Mouse (Mus musculus) layer of hippocampus, adult 8-10 months (tissue): ENCODE data around the gene Plcb3. TPM values are rescaled to one million over a fixed set of nuclear protein-coding genes. Genes with fewer than 3 reads are reported as not detected.
"Not testable (repeated sequence)": the region's sequence is repeated elsewhere in the genome, so short reads cannot be mapped to it uniquely, and the experiment has no call there.

Experiments used
- DNase-seq, 2 experiments: peaks; one replicate each; pipeline ENCODE4 v3.0.0; 2022; ENCODE audit warnings: low spot score in 2 of 2
- total RNA-seq, 4 experiments: library from RNA; stranded (reverse); gene quantifications; 2 replicates each; pipeline ENCODE4 v1.2.4; 2022

Plcb3 gene
- total RNA-seq, 4 experiments from 2014 or later, result 13.4 to 19.9 (median 18.0) TPM

DNA sequence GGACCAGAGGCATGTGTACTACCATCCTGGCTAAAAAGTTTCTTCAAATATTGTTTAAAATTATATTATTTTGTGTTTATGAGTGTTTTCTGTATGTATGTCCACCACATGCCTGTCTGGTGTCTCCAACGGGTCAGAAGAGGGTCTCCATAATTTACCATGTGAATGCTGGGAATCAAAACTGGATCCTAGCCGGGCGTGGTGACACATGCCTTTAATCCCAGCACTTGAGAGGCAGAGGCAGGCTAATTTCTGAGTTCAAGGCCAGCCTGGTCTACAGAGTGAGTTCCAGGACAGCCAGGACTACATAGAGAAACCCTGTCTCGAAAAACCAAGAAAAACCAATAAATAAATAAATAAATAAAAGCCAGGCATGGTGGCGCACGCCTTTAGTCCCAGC is 14.9 kb upstream of the Plcb3 start:
- not testable (repeated sequence) for DNase-seq

DNA sequence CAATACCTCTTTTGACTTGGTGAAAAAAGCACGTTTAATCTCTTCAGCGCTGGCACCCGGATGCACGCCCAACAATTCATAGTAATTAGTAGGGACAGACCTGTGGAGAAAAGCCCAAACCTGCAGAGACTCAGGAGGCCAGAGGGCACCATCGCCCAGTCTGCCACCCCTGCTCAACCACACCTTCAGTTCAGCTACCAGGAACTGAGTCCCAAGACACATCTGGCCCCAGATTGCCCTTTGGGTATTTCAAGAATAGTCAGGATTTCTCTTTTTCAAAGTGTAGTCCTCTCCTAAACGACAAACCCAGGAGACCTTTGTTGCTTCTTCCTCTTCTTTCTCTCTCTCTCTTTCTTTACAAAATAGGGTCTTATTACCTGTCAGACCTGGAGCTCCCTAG is 14.4 kb upstream of the Plcb3 start:
- DNase-seq, result no peak

DNA sequence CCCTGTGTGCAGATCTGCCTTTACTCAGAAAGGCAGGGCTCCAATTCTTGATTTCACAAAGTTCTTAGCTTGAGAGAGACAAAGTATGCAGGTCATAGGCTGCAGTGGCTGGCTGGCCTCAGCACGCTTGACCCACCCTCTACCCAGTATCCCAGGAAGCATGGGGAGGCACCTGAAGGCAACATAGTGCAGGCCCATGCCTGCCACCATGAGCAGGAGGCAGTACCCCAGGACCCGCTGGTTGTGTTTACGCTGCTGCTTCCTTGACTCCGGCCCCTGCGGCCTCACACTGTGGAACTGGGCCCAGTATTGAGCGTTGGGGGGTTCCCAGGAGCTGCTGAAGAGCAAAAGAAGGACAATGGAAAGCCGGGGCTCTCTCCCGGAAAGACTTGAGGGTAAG is 13.0 kb upstream of the Plcb3 start:
- DNase-seq, result no peak

DNA sequence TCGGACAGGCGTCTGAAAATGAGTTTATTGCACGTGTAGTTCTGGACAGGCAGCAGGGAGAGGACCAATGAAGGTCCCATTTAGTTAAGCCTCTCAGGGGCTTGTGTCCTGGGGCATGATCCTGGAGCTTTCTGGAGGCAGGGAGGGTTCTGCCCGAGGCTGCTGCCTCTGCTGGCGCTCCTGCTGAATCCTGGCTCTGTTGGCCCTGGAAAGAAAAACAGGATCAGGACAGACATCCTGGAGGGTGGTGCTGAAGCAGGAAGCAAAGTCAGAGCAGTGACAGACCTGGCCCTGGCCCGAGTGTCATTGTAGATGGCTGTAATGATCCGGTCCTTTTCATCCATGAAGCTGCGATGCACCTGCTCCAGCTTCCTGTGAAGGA is 11.6 kb upstream of the Plcb3 start:
- no peak for DNase-seq

DNA sequence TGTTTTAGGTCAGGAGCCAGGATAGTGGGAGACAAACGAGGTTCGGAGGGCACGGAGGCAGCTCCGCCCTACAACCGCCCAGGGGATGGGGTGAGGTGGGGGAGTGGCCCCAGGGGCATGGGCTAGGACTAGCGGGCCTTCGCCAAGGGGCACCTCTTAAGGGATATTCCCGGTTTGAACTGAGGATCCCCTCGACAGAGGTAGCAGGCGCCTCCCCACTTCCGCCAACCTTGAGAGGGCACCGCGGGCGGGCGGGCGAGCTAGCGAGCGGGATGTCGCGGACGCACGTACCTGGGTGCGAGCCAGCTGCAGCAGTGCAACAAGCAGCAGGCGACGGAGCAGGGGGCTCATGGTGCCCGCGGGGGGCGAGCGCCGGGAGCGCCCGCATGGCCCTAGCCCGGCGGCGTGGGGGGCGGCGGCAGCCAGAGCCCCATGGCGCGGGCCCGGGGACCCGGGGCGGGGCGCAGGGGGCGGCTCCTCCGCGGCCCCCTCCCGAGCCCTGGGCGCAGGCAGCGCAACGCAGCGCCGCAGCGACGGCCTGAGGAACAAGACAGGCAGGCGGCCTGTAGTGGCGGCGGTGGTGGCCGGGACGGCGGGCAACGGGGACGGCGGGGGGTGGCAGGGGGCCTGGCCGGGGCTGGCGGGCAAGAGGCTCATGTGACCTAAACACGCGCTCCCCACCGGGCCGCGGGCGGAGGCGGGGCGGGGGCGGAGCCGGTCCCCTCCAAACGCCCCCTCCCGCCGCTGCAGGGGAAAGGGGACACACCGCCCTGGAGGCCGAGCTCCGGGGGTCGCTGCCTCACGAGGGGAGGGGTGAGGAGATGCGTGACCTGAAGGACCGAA is 11.0 kb upstream of the Plcb3 start, which contains the start of gene Vegfb:
Vegfb (minus strand) TSS at position 591 of the 843 bp plus-strand sequence.
- no peak for DNase-seq

DNA sequence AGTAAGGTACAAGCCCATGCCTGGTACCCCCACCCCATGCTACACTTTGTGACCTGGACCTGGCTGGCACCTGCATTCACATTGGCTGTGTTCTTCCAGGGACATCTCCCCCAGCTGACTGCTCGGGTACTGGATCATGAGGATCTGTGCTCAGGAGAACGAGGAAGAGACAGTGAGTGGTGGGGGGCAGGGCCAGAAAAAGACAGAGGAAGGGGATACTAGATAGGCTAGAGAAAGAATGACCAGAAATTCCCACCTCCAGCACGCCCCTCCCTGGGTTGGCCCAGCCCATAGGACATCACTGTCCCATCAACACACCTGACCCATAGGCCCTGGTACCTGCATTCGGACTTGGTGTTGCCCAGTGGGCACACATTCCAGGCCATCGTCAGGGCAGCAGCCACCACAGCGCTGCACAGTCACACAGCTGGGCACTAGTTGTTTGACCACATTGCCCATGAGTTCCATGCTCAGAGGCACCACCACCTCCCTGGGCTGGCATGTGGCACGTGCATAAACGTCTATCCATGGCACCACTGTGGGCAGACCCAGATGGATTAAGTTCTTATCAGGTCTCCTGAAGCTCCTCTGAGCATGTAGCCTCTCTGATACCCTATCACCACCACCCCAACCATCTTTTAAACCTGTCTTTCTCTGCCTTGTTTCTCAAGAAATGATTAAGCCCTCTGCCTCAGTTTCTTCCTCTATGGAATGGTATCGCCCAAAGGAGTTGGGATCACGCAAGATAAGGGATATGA is 9.9 kb upstream of the Plcb3 start:
- no peak for DNase-seq

DNA sequence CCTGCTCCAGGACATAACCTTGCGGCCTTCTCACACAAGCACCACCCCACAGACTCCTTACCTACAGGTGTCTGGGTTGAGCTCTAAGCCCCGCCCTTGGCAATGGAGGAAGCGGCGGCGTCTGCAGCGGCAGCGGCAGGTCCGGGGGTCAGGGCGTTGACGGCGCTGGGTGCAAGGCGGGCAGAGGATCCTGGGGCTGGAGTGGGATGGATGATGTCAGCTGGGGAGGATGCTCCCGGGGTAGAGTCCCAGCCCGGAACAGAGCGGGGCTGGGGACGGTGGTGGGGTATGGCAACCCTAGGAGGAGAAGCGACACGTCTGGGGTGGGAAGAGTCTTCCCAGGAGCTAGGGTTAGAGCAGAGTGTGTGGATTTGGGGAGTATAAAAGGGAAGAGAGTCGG is 9.0 kb upstream of the Plcb3 start:
- DNase-seq, result no peak

DNA sequence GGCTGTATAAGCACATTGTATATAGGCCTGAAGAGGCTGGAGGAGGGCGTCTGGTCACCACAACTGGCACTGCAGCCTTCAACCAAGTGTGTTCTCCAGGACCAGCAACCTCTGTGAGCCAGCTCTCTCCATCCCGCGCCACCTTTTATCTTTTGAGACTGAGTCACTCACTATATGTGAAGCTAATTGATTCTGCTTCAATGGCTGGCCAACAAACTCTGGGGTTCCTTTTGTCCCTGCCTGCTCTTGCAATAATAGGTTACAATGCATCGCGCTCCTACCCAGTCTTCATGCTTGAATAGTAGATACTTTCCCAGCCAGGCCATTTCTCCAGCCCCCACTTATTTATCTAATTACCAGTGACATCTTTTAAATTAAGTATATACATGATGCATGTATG is 7.4 kb upstream of the Plcb3 start:
- DNase-seq, result no peak

DNA sequence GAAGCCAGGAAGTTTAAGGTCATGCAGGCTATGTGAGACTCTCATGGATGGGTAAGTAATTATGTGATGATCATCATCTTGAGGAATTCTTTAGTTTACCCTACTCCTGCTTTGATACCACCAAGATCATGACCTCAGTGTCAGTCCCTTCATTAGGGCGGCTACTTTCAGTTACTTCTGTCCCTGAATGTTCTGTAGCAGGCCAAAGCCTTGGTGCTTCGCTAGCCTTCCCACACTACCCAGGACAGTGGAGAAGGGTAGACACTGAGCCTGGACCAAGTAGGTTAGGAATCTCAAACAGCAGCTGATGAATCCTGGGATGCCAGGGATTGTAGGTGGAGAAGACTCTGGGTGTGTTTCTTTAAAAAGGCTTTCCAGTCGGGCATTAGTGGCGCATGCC is 5.2 kb upstream of the Plcb3 start:
- no peak for DNase-seq

DNA sequence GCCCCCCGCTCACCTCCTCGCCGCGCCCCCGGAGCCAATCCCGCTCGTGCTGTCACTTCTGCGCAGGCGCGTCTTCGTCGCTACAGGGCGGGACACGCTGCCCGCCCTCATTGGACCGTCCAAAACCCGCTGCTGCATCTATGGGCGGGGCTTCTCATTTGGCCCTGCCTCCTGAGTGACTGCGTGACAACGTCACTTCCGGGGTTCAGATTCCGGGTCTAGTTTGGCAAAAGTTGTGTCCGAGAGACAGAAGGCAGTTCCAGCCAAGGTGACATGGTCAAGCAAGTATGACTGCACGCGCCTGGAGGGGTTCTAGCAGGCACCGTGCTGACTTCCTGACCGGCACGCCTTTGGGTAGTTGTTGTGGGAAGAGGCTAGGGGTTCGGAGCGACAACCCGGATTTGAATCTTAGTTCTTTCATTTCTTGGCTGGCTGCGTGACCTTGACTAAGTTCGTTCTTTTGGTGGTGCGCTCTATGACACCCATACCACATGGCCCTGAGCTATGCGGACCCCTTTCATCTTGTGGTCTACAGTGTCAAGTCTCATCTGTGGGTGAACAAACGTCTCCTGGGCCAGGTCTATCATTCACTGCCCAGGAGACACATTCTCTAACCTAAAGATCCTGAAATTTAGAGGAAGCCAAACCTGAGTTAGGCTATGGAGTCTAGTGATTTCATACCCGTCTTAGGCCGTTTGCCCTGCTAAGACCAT is 4.3 kb upstream of the Plcb3 start, which contains the start of gene Fkbp2:
Fkbp2 (minus strand) TSS at position 121 of the 713 bp plus-strand sequence.
- peak; percentile 98 to 99 for DNase-seq

DNA sequence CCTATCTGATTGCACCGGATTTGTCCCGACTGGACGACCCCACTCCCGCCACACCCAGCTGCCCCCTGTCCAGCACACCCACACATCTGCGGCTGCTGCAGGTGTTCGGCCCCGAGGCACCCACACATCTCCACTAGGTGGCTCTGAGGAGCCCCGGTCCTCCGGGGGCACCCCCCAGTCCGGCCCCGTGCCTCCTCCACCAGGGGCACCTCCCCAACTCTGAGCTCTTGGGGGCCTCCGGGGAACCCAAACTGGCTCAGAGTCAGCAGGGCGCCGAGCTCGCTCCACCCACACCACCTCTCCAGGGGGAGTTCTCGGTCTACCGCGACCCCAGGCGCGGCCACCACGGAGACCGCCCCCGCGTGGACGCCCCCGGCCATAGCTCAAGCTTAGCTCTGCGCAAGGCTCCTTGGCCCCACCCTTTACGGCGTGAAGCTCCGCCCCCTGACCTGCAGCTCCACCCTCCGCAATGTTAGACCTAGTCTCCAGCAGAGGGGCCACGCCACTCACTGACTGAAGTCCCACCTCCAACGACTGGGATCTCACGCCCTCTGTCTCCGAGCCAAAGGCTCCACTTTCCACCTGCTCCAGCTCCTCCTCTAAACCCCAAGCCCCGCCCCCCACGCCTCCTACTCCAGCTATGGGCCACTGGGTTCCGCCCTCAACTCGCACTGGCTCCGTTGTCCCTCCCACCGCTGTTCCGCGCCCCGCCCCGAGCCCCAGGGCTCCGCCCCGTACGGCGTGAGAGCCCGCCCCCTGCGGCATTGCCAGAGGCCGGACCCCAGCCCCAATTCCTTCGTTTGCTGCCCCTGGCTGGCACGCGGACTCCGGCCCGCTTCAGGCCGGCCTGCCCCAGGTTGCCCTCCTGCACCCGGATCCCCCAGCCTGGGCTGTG is 3.5 kb upstream of the Plcb3 start:
- peak; percentile 98 to 99 for DNase-seq

DNA sequence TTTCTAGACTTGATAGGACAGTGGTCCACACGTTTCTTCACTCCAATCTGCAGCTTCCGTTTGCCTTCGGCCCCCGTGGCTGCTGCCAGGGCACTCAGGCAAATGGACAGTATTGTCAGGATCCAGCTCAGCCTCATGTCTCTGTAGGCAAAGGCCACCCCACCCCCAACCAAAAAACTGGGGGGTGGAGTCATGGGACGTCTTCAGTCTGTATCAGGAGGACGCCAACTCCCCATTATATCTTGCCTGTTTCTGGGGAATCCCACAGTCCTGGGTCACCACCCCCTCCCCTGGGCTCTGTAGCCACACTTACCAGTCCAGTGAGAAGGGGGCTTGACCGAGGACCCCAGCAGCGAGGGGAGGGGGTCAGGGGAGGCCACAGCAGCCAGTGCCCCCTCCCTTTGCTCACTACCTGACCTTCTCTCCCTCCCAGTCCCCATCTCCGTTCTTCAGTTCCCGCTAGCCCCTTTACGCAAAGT is 2.8 kb upstream of the Plcb3 start:
- no peak for DNase-seq

DNA sequence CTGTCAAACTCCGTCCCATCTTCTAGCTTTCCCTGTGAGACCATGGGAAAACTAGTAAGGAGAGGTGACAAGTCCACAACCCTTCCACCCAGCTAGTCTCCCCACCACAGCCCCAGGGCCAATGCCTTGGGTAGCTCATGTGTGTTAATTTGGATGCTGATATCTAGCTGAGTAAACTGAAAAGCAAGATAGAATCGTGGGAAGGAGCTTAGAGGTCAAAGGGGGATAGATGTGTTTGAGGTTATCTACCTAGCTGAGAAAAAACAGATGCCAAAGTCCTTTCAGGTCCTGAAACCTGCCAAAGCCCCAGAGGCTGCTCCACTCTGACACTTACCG is 2.3 kb upstream of the Plcb3 start:
- DNase-seq, result no peak

DNA sequence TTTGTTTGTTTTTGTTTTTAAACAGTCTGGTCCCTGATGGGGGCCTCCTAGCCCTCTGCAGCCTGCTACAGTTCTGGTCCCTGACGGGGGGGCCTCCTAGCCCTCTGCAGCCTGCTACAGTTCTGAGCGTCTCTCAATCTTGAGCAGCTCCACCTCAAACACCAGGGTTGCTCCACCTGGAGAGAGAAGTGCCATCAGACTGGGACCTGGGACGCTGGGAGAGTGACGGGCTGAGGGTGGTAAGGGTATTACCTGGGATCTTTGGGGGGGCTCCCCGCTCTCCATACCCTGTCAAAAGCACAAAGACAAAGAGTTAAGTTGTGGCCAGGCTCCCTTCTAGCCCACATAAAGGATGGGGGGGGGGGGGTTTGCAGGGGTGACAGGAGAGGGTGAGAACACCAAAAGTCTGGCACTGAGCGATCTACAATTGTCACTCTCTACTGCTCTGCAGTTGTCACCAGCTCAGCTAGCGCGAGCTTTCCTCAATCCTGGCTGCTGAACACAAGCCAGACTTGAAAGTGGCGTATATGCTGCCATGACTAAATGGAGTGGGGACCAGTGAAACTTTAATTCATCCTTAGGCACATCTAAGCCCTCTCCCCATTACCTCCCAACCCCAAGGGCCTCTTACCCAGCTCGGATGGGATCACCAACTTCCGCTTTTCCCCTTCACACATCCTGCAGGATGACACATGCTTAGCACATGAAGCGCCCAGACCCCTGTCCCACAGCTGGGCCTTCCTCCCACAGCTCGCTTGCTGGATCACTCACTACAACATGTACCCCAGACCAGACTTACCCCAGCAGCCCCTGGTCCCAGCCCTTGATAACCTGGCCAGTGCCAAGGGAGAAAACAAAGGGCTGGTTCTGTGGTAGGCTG is 1.7 kb upstream of the Plcb3 start:
- no peak for DNase-seq

DNA sequence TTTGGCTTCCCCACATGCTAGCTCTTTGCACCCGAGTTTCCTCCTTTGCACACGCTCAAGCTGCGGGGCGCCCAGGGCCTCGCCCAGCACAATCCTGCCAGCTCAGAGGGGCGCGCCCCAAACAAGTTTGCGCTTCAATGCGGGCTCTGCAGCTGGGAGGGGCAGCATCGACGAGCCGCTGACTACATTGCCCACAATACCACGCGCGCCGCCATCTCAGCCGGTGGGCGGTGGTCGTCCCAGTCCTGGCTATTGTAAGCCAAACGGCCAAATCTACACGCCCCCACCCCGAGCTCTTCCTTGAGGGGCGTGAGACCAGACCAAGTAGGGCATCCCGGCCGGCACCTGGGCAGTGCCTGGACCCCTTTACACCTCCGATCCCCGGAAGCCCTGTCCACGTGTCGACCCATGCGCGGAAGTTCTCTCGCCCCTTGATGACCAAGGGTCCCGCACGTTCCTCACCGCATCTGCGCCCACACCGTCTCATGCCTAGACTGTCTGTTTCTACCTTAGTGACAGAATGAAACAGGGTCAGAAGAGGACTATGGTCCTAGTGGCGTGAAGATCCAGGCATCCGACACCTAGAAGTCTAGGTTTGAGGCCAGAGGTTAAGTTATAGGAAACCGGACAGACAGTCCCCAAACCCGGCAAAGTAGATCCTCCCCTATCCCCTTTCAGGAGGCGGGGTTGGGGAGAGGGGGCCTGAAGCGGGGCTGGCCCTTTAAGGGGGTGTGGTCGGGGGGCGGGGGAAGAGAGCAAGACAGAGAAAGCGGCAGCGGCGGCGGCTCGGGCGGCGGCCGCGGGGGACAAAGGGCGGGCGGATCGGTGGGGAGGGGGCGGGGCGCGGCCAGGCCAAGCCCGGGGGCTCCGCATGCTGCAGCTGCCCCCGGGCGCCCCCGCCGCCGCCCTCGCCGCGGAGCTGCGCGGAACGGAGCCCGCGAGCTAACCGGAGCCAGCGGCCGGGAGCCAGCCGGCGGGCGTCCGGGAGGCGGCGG is 1.8 kb downstream of the Plcb3 start, which contains the start of gene Ppp1r14b:
Ppp1r14b (plus strand) TSS at position 758 of the 995 bp plus-strand sequence.
- peak in 1 of 2 experiments; percentile 68 for DNase-seq

DNA sequence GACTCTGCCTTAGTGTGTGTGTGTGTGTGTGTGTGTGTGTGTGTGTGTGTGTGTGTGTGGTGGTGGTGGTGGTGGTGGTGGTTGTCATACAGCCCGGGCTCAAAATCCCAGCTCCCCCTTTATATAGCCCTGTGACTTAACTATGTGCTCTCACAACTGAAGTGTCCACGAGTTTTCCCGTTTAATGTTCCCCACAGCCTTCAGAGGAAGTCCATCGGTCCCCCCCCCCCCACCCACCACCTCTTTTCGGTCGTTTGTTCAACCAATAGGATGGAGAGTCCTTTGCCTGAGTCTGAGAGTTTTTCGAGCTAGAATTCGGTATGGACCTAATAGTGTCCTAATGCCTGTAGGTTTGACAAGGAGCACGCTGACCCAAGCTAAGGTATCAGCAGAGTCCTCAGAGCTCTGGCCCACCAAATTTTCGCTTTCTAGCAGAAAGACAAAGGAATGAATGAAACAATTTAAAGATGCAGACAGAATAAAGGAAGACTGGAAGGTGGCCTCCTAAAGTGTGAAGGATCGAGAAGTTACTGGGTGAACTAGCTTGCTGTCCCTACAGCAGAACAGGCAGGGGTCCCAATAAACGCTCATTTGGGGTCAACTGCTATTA is 2.6 kb downstream of the Plcb3 start:
- no peak for DNase-seq

DNA sequence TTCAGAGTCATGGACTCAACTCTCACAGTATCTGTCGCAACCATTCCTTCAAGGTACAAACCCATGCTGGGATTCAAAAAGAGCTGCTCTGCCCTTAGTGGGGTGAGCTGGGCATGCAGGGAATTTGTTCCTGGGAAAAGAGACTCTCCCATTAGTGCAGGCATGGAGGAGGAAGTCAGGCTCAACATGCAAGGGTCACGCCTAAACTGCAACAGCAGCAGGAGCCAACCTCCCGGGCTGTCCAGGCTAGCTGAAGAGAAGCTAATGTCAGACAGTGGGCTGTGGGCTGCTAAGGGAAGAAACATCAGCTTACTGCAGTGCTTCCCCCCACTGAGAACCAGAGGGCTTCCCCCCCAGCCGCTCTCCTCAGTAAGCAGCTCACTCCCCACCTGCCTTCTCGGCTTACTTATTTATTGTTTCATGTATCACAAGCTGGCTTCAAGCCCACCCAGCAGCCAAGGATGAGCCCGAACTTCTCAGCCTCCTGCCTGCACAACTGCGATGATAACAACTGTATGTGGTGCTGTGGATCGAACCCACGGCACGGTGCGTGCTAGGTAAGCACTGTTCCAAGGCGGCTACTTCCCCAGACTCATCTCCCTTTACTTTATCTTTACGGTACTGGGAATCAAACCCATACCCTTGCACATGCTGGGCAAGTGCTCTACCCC is 3.9 kb downstream of the Plcb3 start:
- DNase-seq, result no peak

DNA sequence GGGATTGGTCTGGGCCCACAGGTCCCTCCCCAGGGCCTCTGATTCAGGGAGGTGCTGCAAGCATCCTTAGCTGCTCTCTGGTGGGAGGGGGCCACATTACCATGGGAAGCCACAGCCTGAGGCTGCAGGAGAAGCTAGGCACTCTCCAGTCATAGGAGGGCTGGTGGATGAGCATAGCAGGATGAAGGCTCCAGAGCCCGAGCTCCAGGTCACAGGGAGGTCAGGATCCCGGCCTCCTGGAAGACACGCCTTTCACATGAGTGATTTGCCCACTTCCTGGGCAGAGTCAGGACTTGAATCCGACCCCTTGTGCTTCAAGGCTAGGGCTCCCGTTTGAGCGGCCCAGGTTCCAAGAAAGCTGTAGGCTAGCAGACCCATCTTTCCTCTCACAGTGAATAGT is 4.6 kb downstream of the Plcb3 start:
- no peak for DNase-seq
